Mouse (Mus musculus): ENCODE results near the gene Erp29. TPM values are rescaled to one million over a fixed set of nuclear protein-coding genes. Genes with fewer than 3 reads are reported as not detected.
A peak's percentile ranks its signal among the peaks of the same experiment; 100 is the strongest.

The Erp29 gene
- total and polyA plus RNA-seq, 2 experiments from 2014 or later = 123 to 187 TPM

DNA sequence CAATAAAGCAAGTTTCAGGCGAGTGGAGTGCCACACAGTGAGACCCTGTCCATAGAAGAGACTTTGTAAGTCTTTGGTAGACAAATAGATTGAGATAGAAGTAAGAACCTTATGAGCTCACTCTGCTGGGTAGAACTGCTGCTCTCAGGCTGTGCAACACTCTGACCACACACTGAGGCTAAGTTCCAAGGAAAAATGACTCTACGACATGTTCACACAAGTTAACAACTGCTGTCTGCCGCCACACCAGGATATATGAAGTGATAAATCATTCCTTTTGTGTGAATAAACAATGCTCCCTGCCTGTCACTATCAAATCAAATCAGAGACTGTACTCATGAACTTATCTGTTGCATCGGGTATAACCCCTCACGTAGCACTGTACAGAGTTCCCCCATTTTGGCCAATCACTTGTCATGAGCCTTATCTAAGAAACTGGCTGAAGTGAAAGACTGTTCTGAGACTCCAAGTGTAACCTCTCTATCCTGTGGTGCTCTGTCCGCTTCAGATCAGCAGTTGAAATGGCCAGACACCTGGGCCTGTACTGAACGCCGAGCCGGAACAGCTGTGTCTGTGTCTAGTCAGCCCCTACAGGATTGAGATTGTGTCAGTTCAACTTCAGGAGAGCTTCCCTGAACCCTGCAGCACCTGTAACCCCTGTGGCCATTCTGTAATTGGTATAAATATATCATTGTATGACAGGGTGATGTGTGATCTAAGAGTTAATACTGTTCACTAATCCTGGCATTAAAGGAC is 3.4 kb upstream of the Erp29 start:
- Histone ChIP-seq H3K4me3 (ENCODE audit: low read depth, low read length) (no peak overlapping the region), H3K4me2 (ENCODE audit: low read depth) (no peak overlapping the region), H3K27ac (ENCODE audit: low read depth, low read length) (no peak overlapping the region), H3K9me3 (ENCODE audit: low read length) (no peaks in the 10 kb centered on the region), H3K27me3 (ENCODE audit: insufficient read depth, low read length) (no peaks in the 10 kb centered on the region), H3K36me3 (ENCODE audit: insufficient read depth) (no peaks in the 10 kb centered on the region), H3K4me1 (ENCODE audit: insufficient read depth) (no peaks in the 10 kb centered on the region), H3K9ac (no peak overlapping the region)
- 78% methylated on average over 9 of the region's 9 CpGs for WGBS
- no peak for TF ChIP-seq CTCF (IDR thresholded peaks at IDR 0.05; ENCODE audit: low read depth)
- ATAC-seq (no peak), DNase-seq (no peak)

DNA sequence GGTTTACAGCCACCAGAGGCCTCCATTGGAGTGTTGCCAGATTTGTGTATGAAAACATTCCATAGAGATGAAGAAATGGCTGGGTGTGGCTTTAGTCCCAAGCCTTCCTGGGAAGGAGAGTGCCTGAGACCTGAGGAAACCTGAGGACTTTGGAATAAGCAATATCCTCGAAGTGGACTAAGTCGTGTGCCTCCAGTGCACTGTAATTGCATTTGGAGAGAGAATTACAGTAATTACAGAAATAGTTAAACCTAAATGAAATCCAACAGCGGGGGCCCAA is 2.1 kb upstream of the Erp29 start:
- peaks cover 8% of the 10 kb centered on the region for H3K36me3 ChIP-seq (ENCODE audit: insufficient read depth)
- no peak for TF ChIP-seq CTCF (IDR thresholded peaks at IDR 0.05; ENCODE audit: low read depth)
- H3K9me3 ChIP-seq (ENCODE audit: low read length) = no peaks in the 10 kb centered on the region
- ATAC-seq = no peak
- H3K27me3 ChIP-seq (ENCODE audit: insufficient read depth, low read length) = no peaks in the 10 kb centered on the region
- no peak overlapping the region for H3K4me2 ChIP-seq (ENCODE audit: low read depth)
- no peaks in the 10 kb centered on the region for H3K4me1 ChIP-seq (ENCODE audit: insufficient read depth)
- H3K4me3 ChIP-seq (ENCODE audit: low read depth, low read length) = no peak overlapping the region
- no peak overlapping the region for H3K27ac ChIP-seq (ENCODE audit: low read depth, low read length)
- DNase-seq = no peak
- 88% methylated on average over 3 of the region's 3 CpGs for WGBS
- no peak overlapping the region for H3K9ac ChIP-seq

DNA sequence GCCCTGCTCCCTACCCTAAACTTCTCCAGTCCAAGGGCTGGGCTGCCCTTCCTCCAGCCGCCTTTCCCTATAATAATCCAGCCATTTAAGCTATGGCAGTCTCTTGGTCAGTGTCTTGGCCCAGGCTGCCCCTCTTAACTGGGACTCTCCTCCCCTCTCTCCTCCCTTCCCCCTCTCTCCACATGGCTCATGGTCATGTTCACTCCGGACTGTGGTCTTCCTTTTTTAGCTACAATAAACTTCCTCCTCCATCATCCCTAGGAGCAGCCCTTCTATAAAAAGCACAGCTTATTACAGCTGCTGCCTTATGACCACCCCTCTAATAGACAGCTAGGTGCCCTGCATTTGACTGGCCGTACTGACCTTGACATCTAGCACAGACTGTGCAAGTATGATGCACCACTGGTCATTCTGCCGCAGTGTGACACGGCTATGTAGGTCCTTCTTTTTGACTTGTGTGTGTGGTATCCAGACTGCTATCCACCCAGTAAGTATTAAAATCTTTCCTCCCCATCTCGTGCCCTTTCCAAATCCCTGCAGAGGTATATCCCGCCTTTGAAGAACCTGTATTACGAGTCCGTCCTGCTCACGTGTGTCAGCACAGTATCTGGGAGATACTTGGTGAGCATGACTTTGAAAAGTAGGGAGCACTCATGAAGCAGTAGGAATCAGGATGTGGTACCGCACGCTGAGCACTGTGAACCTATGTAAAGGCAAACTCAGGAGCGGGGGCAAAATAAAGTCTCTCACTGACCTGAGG is 1.6 kb upstream of the Erp29 start:
- H3K4me1 ChIP-seq (ENCODE audit: insufficient read depth) = no peaks in the 10 kb centered on the region
- DNase-seq (no peak), ATAC-seq (no peak)
- no peak overlapping the region for H3K9ac ChIP-seq
- no peaks in the 10 kb centered on the region for H3K9me3 ChIP-seq (ENCODE audit: low read length)
- no peak for TF ChIP-seq CTCF (IDR thresholded peaks at IDR 0.05; ENCODE audit: low read depth)
- 94% methylated on average over 13 of the region's 13 CpGs for WGBS
- no peaks in the 10 kb centered on the region for H3K27me3 ChIP-seq (ENCODE audit: insufficient read depth, low read length)
- H3K4me2 ChIP-seq (ENCODE audit: low read depth) = no peak overlapping the region
- H3K4me3 ChIP-seq (ENCODE audit: low read depth, low read length) = no peak overlapping the region
- H3K27ac ChIP-seq (ENCODE audit: low read depth, low read length) = no peak overlapping the region
- peaks cover 13% of the 10 kb centered on the region for H3K36me3 ChIP-seq (ENCODE audit: insufficient read depth)

DNA sequence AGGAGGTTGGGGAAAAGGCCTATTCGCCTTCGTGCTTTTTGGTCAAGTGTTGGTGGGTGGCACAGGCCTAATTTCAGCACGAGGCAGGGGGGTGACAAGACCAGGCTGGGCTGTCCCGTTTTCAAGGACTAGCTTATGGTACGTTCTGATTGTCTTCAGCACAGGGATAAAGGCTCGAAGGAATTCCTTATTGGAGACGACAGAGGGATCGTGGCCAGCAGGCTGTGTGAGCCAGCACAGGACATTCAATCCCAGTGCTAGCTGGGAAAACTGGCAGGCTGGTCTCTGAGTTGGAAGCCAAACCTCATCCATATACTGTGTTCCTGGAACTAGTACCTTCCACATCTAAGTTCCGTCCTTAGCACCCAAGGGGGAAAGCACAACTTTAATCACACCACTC is 600 bp upstream of the Erp29 start:
- peak; percentile 25 for ATAC-seq
- no peaks in the 10 kb centered on the region for H3K4me1 ChIP-seq (ENCODE audit: insufficient read depth)

DNA sequence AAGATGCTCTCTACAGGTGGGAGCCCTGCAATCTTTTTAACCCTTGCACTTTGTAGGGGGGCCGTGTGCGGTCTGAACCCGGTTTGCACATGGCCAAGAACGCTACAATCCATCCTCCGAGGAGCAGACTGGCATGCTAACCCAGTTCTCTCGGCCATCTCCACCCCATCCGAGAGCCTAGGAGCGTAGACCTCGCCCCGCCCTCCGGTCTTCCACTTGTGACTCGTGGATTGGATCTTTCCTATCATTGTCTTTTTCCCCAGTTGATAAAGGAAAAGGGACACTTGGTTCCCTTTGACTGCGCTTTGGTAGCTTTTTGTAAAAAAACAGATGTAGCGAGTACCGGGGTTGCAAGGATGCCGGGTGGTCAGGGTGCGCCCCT is 671 bp downstream of the Erp29 start, which contains the start of gene Tmem116:
Gene Tmem116, plus strand, starts transcription at position 250 of the 382 bp plus-strand sequence.
- peak within 1 kb of the TSS; percentile 80 for H3K4me3 ChIP-seq (ENCODE audit: low read depth, low read length)
- ATAC-seq (peak; percentile 20; the same call in 1 of the 2 replicates), DNase-seq (peak; percentile 59)

More for the DNA sequence above, 600 bp upstream of the Erp29 start:
- Histone ChIP-seq H3K4me3 (ENCODE audit: low read depth, low read length) (peak overlapping the region; percentile 80), H3K27me3 (ENCODE audit: insufficient read depth, low read length) (no peaks in the 10 kb centered on the region), H3K27ac (ENCODE audit: low read depth, low read length) (peak overlapping the region; percentile 97), H3K9me3 (ENCODE audit: low read length) (no peaks in the 10 kb centered on the region), H3K36me3 (ENCODE audit: insufficient read depth) (peaks cover 22% of the 10 kb centered on the region), H3K4me2 (ENCODE audit: low read depth) (peak overlapping the region; percentile 81), H3K9ac (peak overlapping the region; percentile 98)
- TF ChIP-seq CTCF (IDR thresholded peaks at IDR 0.05; ENCODE audit: low read depth) = no peak
- 5% methylated on average over 9 of the region's 9 CpGs for WGBS
- DNase-seq = no peak

DNA sequence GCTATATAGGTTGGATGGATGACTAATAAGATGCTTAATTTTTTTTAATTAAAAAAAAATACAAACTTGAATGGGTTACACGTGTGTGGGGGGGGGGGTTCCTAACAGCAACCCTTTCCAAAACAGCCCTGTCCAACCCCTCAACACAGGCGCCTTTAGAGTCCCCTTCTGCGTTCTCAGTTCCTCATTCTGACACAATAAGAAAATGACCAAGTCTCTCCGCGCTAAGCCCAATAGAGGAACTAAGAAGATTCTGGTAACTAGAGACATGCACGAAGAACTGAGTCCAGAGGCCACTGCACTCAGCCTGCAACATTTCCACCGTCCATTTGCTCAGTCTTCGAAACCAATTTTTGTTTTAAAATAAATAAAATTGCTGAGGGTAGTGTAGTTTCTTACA is 1.1 kb downstream of the Erp29 start:
- Histone ChIP-seq H3K4me2 (ENCODE audit: low read depth) (peak overlapping the region; percentile 81), H3K27ac (ENCODE audit: low read depth, low read length) (peak overlapping the region; percentile 97), H3K9ac (peak overlapping the region; percentile 98), H3K4me3 (ENCODE audit: low read depth, low read length) (peak overlapping the region; percentile 80), H3K27me3 (ENCODE audit: insufficient read depth, low read length) (no peaks in the 10 kb centered on the region), H3K36me3 (ENCODE audit: insufficient read depth) (peaks cover 39% of the 10 kb centered on the region), H3K9me3 (ENCODE audit: low read length) (no peaks in the 10 kb centered on the region), H3K4me1 (ENCODE audit: insufficient read depth) (no peaks in the 10 kb centered on the region)
- no peak for TF ChIP-seq CTCF (IDR thresholded peaks at IDR 0.05; ENCODE audit: low read depth)
- ATAC-seq (no peak), DNase-seq (peak; percentile 19)
- WGBS = 14% methylated on average over 8 of the region's 8 CpGs

More for the DNA sequence above, 671 bp downstream of the Erp29 start, which contains the start of gene Tmem116:
- H3K9ac ChIP-seq = peak within 1 kb of the TSS; percentile 98
- H3K27ac ChIP-seq (ENCODE audit: low read depth, low read length) = peak within 1 kb of the TSS; percentile 97
- peaks cover 35% of the 10 kb centered on the region for H3K36me3 ChIP-seq (ENCODE audit: insufficient read depth)
- WGBS = under 1% methylated on average over 17 of the region's 17 CpGs
- no peaks in the 10 kb centered on the region for H3K27me3 ChIP-seq (ENCODE audit: insufficient read depth, low read length)
- no peaks in the 10 kb centered on the region for H3K4me1 ChIP-seq (ENCODE audit: insufficient read depth)
- no peaks in the 10 kb centered on the region for H3K9me3 ChIP-seq (ENCODE audit: low read length)
- H3K4me2 ChIP-seq (ENCODE audit: low read depth) = peak within 1 kb of the TSS; percentile 81
- no peak for TF ChIP-seq CTCF (IDR thresholded peaks at IDR 0.05; ENCODE audit: low read depth)

DNA sequence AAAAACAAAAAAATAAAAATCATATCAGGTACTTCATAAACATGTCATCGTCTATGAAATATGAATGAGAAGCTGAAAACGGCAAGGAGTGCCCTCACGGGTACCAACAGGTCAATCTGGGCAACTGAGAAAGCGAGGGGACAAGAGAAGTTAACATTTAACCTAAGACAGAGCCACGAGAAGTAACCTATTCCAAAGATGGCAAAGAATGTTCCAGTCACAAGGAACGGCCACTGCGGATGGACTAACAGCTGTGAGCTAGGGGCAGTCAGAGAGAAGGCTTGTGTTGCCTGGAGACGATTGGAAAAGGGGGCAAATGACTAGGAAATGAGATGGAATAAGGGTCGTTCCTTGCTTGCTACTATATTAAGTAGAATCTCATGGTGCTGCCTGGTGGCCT is 1.8 kb downstream of the Erp29 start:
- ATAC-seq (no peak), DNase-seq (no peak)
- H3K9ac ChIP-seq = no peak overlapping the region; the same call in 1 of the 2 replicates
- H3K9me3 ChIP-seq (ENCODE audit: low read length) = no peaks in the 10 kb centered on the region
- no peak overlapping the region; the same call in 1 of the 2 replicates for H3K4me3 ChIP-seq (ENCODE audit: low read depth, low read length)
- no peak overlapping the region for H3K27ac ChIP-seq (ENCODE audit: low read depth, low read length)
- no peaks in the 10 kb centered on the region for H3K27me3 ChIP-seq (ENCODE audit: insufficient read depth, low read length)
- H3K4me1 ChIP-seq (ENCODE audit: insufficient read depth) = no peaks in the 10 kb centered on the region
- H3K36me3 ChIP-seq (ENCODE audit: insufficient read depth) = peaks cover 46% of the 10 kb centered on the region
- H3K4me2 ChIP-seq (ENCODE audit: low read depth) = peak overlapping the region; percentile 81; the same call in 1 of the 2 replicates
- 82% methylated on average over 9 of the region's 9 CpGs for WGBS
- no peak for TF ChIP-seq CTCF (IDR thresholded peaks at IDR 0.05; ENCODE audit: low read depth)

Measured in forebrain, postnatal 0 days (tissue).